Mouse (Mus musculus) c-Kit-positive CD71-positive TER-119-negative erythroid progenitor cells, embryonic 14.5 days (primary cell): ENCODE results near the gene Zc3h7b.
"Not testable (repeated sequence)": the region's sequence is repeated elsewhere in the genome, so short reads cannot be mapped to it uniquely, and the experiment has no call there.

Experiments used
- DNase-seq: peaks from one replicate; pipeline ENCODE4 v3.0.0-alpha.2; 2013; ENCODE audit warnings: low read depth

The Zc3h7b gene

GRCm38 (mm10) chr15:81744992-81745600, at the start of gene Zc3h7b, which contains the start of gene Rangap1:
Gene Zc3h7b (plus strand): TSS chr15:81745057.
Gene Rangap1 (minus strand): TSS chr15:81745530.
- no peak for DNase-seq

GRCm38 (mm10) chr15:81697175-81697574, 47.7 kb upstream of the Zc3h7b start, which contains the start of gene Chadl:
Gene Chadl (minus strand): TSS chr15:81697287.
- no peak for DNase-seq

- peak; percentile 47 for DNase-seq
These were observed 47.0 kb upstream of the Zc3h7b start for GRCm38 (mm10) chr15:81697847-81698246.

GRCm38 (mm10) chr15:81698532-81698931, 46.3 kb upstream of the Zc3h7b start:
- no peak for DNase-seq

- DNase-seq: no peak
These were observed 44.7 kb upstream of the Zc3h7b start for GRCm38 (mm10) chr15:81700161-81700560.

- no peak for DNase-seq
These were observed 44.3 kb upstream of the Zc3h7b start for GRCm38 (mm10) chr15:81700601-81701000.

- not testable (repeated sequence) for DNase-seq
These were observed 43.5 kb upstream of the Zc3h7b start for GRCm38 (mm10) chr15:81701350-81701749.

GRCm38 (mm10) chr15:81702306-81703093, 42.4 kb upstream of the Zc3h7b start:
- no peak for DNase-seq

GRCm38 (mm10) chr15:81703094-81703489, 41.8 kb upstream of the Zc3h7b start:
- DNase-seq: no peak

GRCm38 (mm10) chr15:81708991-81709390, 35.9 kb upstream of the Zc3h7b start:
- DNase-seq: no peak

- DNase-seq: no peak
These were observed 35.2 kb upstream of the Zc3h7b start for GRCm38 (mm10) chr15:81709686-81710085.

GRCm38 (mm10) chr15:81710801-81711200, 34.1 kb upstream of the Zc3h7b start:
- DNase-seq: no peak

GRCm38 (mm10) chr15:81713742-81714141, 31.1 kb upstream of the Zc3h7b start:
- no peak for DNase-seq

GRCm38 (mm10) chr15:81718336-81719138, 26.3 kb upstream of the Zc3h7b start:
- no peak for DNase-seq

- DNase-seq: no peak
These were observed 25.7 kb upstream of the Zc3h7b start for GRCm38 (mm10) chr15:81719139-81719531.

GRCm38 (mm10) chr15:81722361-81722760, 22.5 kb upstream of the Zc3h7b start:
- DNase-seq: no peak

GRCm38 (mm10) chr15:81723653-81724052, 21.2 kb upstream of the Zc3h7b start:
- no peak for DNase-seq

- no peak for DNase-seq
These were observed 18.9 kb upstream of the Zc3h7b start for GRCm38 (mm10) chr15:81725965-81726364.

GRCm38 (mm10) chr15:81729241-81729791, 15.5 kb upstream of the Zc3h7b start:
- no peak for DNase-seq

- peak; percentile 96 for DNase-seq
These were observed 14.8 kb upstream of the Zc3h7b start for GRCm38 (mm10) chr15:81729792-81730635.

GRCm38 (mm10) chr15:81735075-81735474, 9.8 kb upstream of the Zc3h7b start:
- no peak for DNase-seq
